Mouse (Mus musculus): Measurements from ENCODE around the gene Prss48. TPM values are rescaled to one million over a fixed set of nuclear protein-coding genes. Genes with fewer than 3 reads are reported as not detected.

Prss48 gene
- total RNA-seq (2014; rRNA removed; ENCODE audit: low replicate concordance) (not detected in 2 replicates), polyA plus RNA-seq (2015; fragmentation: Nextera tagmentation; extraction: Ambion mirVana) (not detected in 2 replicates)

DNA sequence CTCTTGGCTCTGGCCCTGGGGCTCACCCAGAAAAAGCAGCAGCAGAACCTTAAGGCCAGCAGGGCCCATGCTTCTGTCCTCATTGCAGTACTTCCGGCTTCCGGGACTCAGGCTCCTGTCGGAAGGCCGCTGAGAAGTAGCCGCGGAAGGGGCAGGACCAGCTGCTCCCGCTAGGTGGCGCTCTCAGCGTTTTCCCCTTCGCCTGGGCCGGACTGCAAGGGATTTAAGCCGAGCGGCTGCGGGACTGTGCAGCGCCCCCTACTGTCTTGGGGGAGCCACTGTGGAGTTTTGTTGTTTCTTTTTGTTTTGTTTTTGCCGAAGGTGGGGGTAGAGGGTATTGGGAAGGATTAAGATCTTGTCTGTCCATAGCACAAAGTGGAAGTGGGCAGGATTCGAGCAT lies at the start of gene Prss48:
TSS of gene Prss48 (minus strand) at position 69 of the 400 bp plus-strand sequence.
- DNase-seq (ENCODE audit: low spot score) (no peak), ATAC-seq (ENCODE audit: insufficient read depth, low read depth) (no peak)
- no peaks in the 10 kb centered on the region for H3K9me3 ChIP-seq (replicated peaks; ENCODE audit: control insufficient read depth, low read length)
- TF ChIP-seq EP300 (IDR thresholded peaks at IDR 0.05; ENCODE audit: low read depth): no peak
- peak; percentile 13; the same call in 1 of the 2 replicates for TF ChIP-seq CTCF (IDR thresholded peaks at IDR 0.05; ENCODE audit: low read depth)
- H3K4me1 ChIP-seq (ENCODE audit: control insufficient read depth, insufficient read depth): no peaks in the 10 kb centered on the region
- no peaks in the 10 kb centered on the region for H3K36me3 ChIP-seq (replicated peaks; ENCODE audit: control insufficient read depth, insufficient read depth, low read length)
- H3K4me2 ChIP-seq (ENCODE audit: low read depth, low read length): no peak within 1 kb of the TSS
- no peak within 1 kb of the TSS for H3K27ac ChIP-seq (ENCODE audit: low read depth)
- WGBS: 74% methylated on average over 17 of the region's 17 CpGs
- no peak within 1 kb of the TSS for H3K4me3 ChIP-seq (ENCODE audit: low read depth, low read length)
- no peaks in the 10 kb centered on the region for H3K27me3 ChIP-seq (ENCODE audit: control insufficient read depth, insufficient read depth, low read length)
- no peak within 1 kb of the TSS for H3K9ac ChIP-seq (replicated peaks; ENCODE audit: low read depth, low read length)

DNA sequence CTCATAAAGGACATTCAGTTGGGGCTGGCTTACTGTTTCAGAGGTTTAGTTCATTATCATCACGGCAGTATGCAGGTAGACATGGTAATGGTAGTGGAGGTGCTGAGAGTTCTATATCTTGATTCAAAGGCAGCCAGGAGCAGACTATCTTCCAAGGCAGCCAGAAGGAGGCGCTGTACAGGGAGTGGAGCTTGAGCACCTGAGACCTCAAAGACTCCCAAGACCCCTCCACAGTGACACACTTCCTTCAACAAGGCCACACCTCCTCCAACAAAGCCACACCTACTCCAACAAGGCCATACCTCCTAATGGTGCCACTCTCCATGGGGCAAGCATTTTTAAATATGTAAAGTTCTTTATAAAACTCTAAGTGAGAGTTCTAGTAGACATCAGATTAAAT lies 46.8 kb upstream of the Prss48 start:
- Histone ChIP-seq H3K9me3 (replicated peaks; ENCODE audit: control insufficient read depth, low read length) (no peaks in the 10 kb centered on the region), H3K9ac (replicated peaks; ENCODE audit: low read depth, low read length) (no peak overlapping the region), H3K4me2 (ENCODE audit: low read depth, low read length) (no peak overlapping the region), H3K27ac (ENCODE audit: low read depth) (no peak overlapping the region), H3K4me3 (ENCODE audit: low read depth, low read length) (no peak overlapping the region), H3K27me3 (ENCODE audit: control insufficient read depth, insufficient read depth, low read length) (no peaks in the 10 kb centered on the region), H3K4me1 (ENCODE audit: control insufficient read depth, insufficient read depth) (no peaks in the 10 kb centered on the region), H3K36me3 (replicated peaks; ENCODE audit: control insufficient read depth, insufficient read depth, low read length) (peaks cover 21% of the 10 kb centered on the region; the same call in 1 of the 2 replicates)
- TF ChIP-seq CTCF (IDR thresholded peaks at IDR 0.05; ENCODE audit: low read depth) (no peak), EP300 (IDR thresholded peaks at IDR 0.05; ENCODE audit: low read depth) (no peak)
- 85% methylated on average over 2 of the region's 2 CpGs for WGBS
- ATAC-seq (ENCODE audit: insufficient read depth, low read depth): no peak
- no peak for DNase-seq (ENCODE audit: low spot score)

DNA sequence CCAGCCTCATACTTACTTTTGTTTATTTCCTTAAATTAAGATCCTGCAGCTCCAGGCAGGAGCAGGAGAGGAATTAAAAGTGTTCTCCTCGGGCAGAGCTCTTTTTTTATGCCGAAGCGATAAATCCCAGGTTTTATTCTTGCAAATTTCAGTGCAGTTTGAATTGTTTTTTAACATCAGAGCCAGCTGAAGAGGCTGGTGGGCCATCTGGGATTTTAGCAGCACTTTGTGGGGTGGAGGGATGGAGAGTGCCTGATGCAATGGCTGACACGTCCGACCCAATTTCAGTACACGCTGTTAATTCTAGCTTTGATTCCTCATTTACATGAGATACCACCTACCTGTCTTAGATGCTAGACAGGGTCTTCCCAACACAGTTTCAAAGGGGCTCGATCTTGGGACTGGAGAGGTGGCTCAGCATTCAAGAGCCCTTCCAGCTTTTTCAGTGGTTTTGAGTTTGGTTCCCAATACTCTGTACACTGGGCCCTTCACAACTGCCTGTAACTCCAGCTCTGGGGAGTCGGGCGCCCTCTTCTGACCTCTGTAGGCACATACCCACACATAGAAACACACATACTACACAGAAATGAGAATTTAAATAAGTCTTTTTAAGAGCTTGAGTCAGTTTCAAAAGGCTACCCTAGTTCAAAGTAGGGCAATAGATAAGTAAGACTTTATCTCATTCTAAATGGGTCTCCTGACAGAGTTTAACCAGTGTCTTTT lies 45.6 kb upstream of the Prss48 start:
- Histone ChIP-seq H3K9ac (replicated peaks; ENCODE audit: low read depth, low read length) (no peak overlapping the region), H3K4me2 (ENCODE audit: low read depth, low read length) (no peak overlapping the region), H3K27ac (ENCODE audit: low read depth) (no peak overlapping the region), H3K27me3 (ENCODE audit: control insufficient read depth, insufficient read depth, low read length) (no peaks in the 10 kb centered on the region), H3K36me3 (replicated peaks; ENCODE audit: control insufficient read depth, insufficient read depth, low read length) (peaks cover 21% of the 10 kb centered on the region; the same call in 1 of the 2 replicates), H3K4me3 (ENCODE audit: low read depth, low read length) (no peak overlapping the region), H3K4me1 (ENCODE audit: control insufficient read depth, insufficient read depth) (no peaks in the 10 kb centered on the region), H3K9me3 (replicated peaks; ENCODE audit: control insufficient read depth, low read length) (no peaks in the 10 kb centered on the region)
- DNase-seq (ENCODE audit: low spot score) (no peak), ATAC-seq (ENCODE audit: insufficient read depth, low read depth) (no peak)
- TF ChIP-seq EP300 (IDR thresholded peaks at IDR 0.05; ENCODE audit: low read depth) (no peak), CTCF (IDR thresholded peaks at IDR 0.05; ENCODE audit: low read depth) (no peak)
- WGBS: 90% methylated on average over 9 of the region's 9 CpGs

DNA sequence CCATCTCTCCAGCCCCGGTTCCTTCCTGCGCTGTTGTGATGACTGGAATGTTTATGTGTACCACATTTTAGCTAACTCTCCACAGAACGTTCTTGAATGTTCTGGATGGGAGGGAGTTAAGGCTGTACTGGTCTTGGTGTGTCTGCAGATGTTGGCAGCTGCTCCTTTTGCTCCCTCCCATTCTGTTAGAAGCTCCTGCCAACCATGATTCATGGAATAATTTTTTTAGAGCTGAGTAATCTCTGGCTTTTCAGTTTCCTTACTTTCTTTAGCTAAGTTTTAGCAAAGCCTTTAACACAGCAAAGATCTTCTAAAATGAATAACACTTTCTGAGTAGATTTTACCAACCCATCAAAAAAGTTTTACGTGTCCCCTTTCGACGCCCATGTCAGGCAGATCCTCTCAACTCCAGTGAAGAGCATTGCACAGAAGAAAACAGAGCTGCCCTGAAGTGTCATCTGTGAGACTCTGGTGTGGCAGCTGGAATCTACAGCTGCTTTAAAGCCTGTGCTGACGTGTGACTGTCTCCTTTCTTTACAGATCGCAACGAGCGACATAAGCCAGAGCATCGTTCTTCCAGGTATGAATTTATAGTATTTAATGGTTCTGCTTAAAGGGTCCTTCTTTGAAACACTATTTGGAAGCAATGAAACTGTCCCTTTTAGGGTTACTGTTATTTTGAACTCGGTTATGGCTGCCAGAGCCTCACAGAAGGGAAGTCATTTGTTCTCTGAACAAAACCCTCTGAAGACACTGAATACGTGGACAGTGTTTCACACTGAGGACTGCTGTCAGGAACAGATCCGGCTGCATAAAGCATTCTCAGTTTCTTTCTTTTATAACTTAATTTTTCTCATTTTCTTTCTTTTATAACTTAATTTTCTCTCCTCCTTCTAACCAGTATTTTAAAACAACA lies 38.3 kb upstream of the Prss48 start:
- ATAC-seq (ENCODE audit: insufficient read depth, low read depth): peak; percentile 55; the same call in 1 of the 2 replicates
- no peaks in the 10 kb centered on the region for H3K36me3 ChIP-seq (replicated peaks; ENCODE audit: control insufficient read depth, insufficient read depth, low read length)
- WGBS: 41% methylated on average over 14 of the region's 14 CpGs

DNA sequence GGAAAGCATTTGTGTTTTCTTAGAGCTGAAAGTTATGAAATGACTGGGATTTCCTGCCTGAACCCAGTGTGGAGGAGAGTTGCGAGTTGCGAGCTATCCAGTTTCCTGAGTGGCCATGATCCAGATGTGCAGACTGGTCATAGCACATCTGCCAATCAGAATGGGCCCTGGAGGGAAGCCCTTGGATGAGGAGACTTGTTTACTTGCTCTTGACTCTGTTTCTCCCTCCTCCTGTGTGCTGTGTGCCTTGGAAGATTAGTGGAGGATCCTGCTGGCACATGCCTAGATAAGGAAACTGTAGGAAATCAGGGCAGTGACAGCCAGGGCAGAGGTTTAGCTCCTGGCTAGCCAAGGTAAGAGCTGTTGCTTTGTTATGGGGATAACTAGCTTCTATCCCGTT lies 36.4 kb upstream of the Prss48 start:
- DNase-seq (ENCODE audit: low spot score) (peak; percentile 43), ATAC-seq (ENCODE audit: insufficient read depth, low read depth) (peak; percentile 12; the same call in 1 of the 2 replicates)
- Histone ChIP-seq H3K27me3 (ENCODE audit: control insufficient read depth, insufficient read depth, low read length) (no peaks in the 10 kb centered on the region), H3K4me2 (ENCODE audit: low read depth, low read length) (peak overlapping the region; percentile 4; the same call in 1 of the 2 replicates), H3K4me3 (ENCODE audit: low read depth, low read length) (0 out of 2 replicates have a peak overlapping the region, but pooled peaks have one; percentile 14), H3K36me3 (replicated peaks; ENCODE audit: control insufficient read depth, insufficient read depth, low read length) (no peaks in the 10 kb centered on the region), H3K9me3 (replicated peaks; ENCODE audit: control insufficient read depth, low read length) (no peaks in the 10 kb centered on the region), H3K27ac (ENCODE audit: low read depth) (peak overlapping the region; percentile 73), H3K9ac (replicated peaks; ENCODE audit: low read depth, low read length) (no peak overlapping the region), H3K4me1 (ENCODE audit: control insufficient read depth, insufficient read depth) (no peaks in the 10 kb centered on the region)
- no peak for TF ChIP-seq EP300 (IDR thresholded peaks at IDR 0.05; ENCODE audit: low read depth)
- TF ChIP-seq CTCF (IDR thresholded peaks at IDR 0.05; ENCODE audit: low read depth): no peak
- 37% methylated on average over 3 of the region's 3 CpGs for WGBS

More for the DNA sequence above, 38.3 kb upstream of the Prss48 start:
- peak; percentile 68 for DNase-seq (ENCODE audit: low spot score)
- Histone ChIP-seq H3K27me3 (ENCODE audit: control insufficient read depth, insufficient read depth, low read length) (no peaks in the 10 kb centered on the region), H3K4me1 (ENCODE audit: control insufficient read depth, insufficient read depth) (no peaks in the 10 kb centered on the region), H3K27ac (ENCODE audit: low read depth) (peak overlapping the region; percentile 66), H3K9ac (replicated peaks; ENCODE audit: low read depth, low read length) (no peak overlapping the region; the same call in 1 of the 2 replicates), H3K4me3 (ENCODE audit: low read depth, low read length) (peak overlapping the region; percentile 34), H3K9me3 (replicated peaks; ENCODE audit: control insufficient read depth, low read length) (no peaks in the 10 kb centered on the region), H3K4me2 (ENCODE audit: low read depth, low read length) (peak overlapping the region; percentile 41)
- no peak for TF ChIP-seq CTCF (IDR thresholded peaks at IDR 0.05; ENCODE audit: low read depth)
- TF ChIP-seq EP300 (IDR thresholded peaks at IDR 0.05; ENCODE audit: low read depth): no peak
